Mouse (Mus musculus) MN1 (cell line): ENCODE data around the gene Mmp24.
A peak's percentile ranks its signal among the peaks of the same experiment; 100 is the strongest.
"Not testable (repeated sequence)": the region's sequence is repeated elsewhere in the genome, so short reads cannot be mapped to it uniquely, and the experiment has no call there.

Source experiments
- DNase-seq: peaks from one replicate; pipeline ENCODE4 v3.0.0-alpha.2; 2016; ENCODE audit warnings: low spot score

Mmp24 gene

GRCm38 (mm10) chr2:155774927-155775684 is at the start of gene Mmp24:
Gene Mmp24 (plus strand): TSS chr2:155775342.
- peak; percentile 38 for DNase-seq

GRCm38 (mm10) chr2:155726302-155726701 is 48.8 kb upstream of the Mmp24 start:
- no peak for DNase-seq

- DNase-seq: no peak
Observed at GRCm38 (mm10) chr2:155727764-155728395, 47.3 kb upstream of the Mmp24 start.

- DNase-seq: no peak
Observed at GRCm38 (mm10) chr2:155728742-155729141, 46.4 kb upstream of the Mmp24 start.

GRCm38 (mm10) chr2:155729158-155729645 is 45.9 kb upstream of the Mmp24 start, which contains the start of gene Edem2:
Gene Edem2 (minus strand): TSS chr2:155729475.
- peak; percentile 96 for DNase-seq

- DNase-seq: no peak
Observed at GRCm38 (mm10) chr2:155735080-155735479, 40.1 kb upstream of the Mmp24 start.

GRCm38 (mm10) chr2:155735766-155736165 is 39.4 kb upstream of the Mmp24 start, which contains the start of gene Gm17581:
Gene Gm17581 (minus strand): TSS chr2:155735866.
- not testable (repeated sequence) for DNase-seq

GRCm38 (mm10) chr2:155736936-155737335 is 38.2 kb upstream of the Mmp24 start:
- peak; percentile 23 for DNase-seq

- no peak for DNase-seq
Observed at GRCm38 (mm10) chr2:155737803-155738202, 37.3 kb upstream of the Mmp24 start.

GRCm38 (mm10) chr2:155742211-155742610 is 32.9 kb upstream of the Mmp24 start:
- DNase-seq: peak; percentile 64

GRCm38 (mm10) chr2:155742931-155743337 is 32.2 kb upstream of the Mmp24 start:
- DNase-seq: peak; percentile 66

GRCm38 (mm10) chr2:155743351-155743750 is 31.8 kb upstream of the Mmp24 start:
- DNase-seq: no peak

- no peak for DNase-seq
Observed at GRCm38 (mm10) chr2:155745487-155745886, 29.7 kb upstream of the Mmp24 start.

GRCm38 (mm10) chr2:155749394-155749793 is 25.7 kb upstream of the Mmp24 start:
- no peak for DNase-seq

GRCm38 (mm10) chr2:155751014-155751786 is 23.9 kb upstream of the Mmp24 start, which contains the start of gene Procr:
Gene Procr (plus strand): TSS chr2:155751117.
- peak; percentile 61 for DNase-seq

- peak; percentile 54 for DNase-seq
Observed at GRCm38 (mm10) chr2:155755746-155756145, 19.4 kb upstream of the Mmp24 start.

GRCm38 (mm10) chr2:155756855-155757566 is 18.1 kb upstream of the Mmp24 start:
- DNase-seq: peak; percentile 36

GRCm38 (mm10) chr2:155764679-155765418 is 10.3 kb upstream of the Mmp24 start:
- peak; percentile 77 for DNase-seq

GRCm38 (mm10) chr2:155773664-155774063 is 1.5 kb upstream of the Mmp24 start:
- no peak for DNase-seq

- no peak for DNase-seq
Observed at GRCm38 (mm10) chr2:155774261-155774926, 748 bp upstream of the Mmp24 start.
